Mouse (Mus musculus): Measurements from ENCODE around the gene Efemp2. TPM values are rescaled to one million over a fixed set of nuclear protein-coding genes. Genes with fewer than 3 reads are reported as not detected.

Gene Efemp2
- polyA plus RNA-seq, 1 experiment from 2014 or later, result 118 TPM

DNA sequence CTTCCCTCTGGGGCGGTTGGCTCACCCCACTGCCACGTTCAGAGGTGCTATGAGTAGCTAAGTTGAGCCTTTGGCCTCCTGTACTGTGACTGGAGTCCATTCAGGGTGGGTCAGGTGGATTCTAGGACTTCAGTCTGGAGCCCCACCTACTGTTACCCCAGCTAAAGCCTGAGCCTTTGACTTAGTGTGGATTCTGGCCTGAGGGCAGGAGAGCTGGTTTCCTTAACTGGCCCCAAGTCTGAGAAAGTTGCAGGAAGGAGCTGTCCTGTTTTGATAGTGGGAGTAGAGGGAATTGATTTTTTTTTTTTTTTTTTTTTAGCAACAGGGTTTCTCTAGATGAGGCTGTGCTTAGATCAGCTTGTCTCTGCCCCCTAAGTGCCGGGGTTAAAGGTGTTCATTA is 20.6 kb downstream of the Efemp2 start:
- peak; percentile 5; the same call in 1 of the 2 replicates for ATAC-seq
- Histone ChIP-seq H3K4me1 (replicated peaks) (peaks cover 12% of the 10 kb centered on the region; the same call in 1 of the 2 replicates), H3K36me3 (peaks cover 27% of the 10 kb centered on the region), H3K9me3 (no peaks in the 10 kb centered on the region), H3K27ac (no peak overlapping the region), H3K9ac (no peak overlapping the region), H3K27me3 (replicated peaks) (no peaks in the 10 kb centered on the region), H3K4me3 (replicated peaks) (no peak overlapping the region), H3K4me2 (replicated peaks) (no peak overlapping the region)
- 72% methylated on average over 3 of the region's 3 CpGs for WGBS

DNA sequence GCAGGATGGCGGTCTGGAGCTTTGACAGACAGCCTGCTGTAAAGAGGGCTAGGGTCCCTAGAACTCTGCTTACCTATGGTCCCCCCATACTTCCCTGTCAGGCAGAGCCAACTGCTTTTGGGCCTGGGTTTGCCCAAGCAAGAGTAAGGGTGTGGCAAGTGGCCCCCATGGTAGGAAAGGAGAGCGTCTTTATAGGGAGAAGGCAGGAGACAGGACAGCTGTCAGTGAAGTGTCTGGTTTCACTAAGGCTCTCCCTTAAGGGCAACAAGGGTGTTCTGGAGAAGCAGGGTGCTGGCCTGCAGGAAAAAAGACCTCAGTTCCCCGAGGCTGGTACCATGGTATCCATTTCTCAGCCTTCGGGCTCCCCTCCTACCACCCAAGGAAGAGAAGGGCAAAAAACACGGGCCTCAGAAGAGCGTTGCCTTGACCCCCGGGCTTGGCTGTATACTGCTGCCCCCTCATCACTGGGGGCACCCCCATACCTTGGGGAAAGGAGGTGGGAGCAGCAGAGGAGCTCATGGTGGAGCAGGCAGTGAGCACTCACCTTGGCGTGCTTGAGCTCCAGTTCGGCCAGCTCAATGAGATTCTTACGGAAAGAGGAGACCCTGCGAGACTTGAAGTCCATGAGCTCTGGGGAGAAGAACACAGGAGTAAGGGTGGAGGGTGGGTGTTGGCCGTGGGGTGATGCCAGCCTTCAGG is 21.7 kb downstream of the Efemp2 start:
- H3K27ac ChIP-seq, result no peak overlapping the region
- H3K9ac ChIP-seq, result no peak overlapping the region
- H3K27me3 ChIP-seq (replicated peaks), result no peaks in the 10 kb centered on the region
- no peaks in the 10 kb centered on the region for H3K9me3 ChIP-seq
- WGBS, result 80% methylated on average over 12 of the region's 12 CpGs
- peaks cover 12% of the 10 kb centered on the region; the same call in 1 of the 2 replicates for H3K4me1 ChIP-seq (replicated peaks)
- H3K4me3 ChIP-seq (replicated peaks), result no peak overlapping the region
- no peak overlapping the region for H3K4me2 ChIP-seq (replicated peaks)
- H3K36me3 ChIP-seq, result peaks cover 27% of the 10 kb centered on the region
- ATAC-seq, result no peak

DNA sequence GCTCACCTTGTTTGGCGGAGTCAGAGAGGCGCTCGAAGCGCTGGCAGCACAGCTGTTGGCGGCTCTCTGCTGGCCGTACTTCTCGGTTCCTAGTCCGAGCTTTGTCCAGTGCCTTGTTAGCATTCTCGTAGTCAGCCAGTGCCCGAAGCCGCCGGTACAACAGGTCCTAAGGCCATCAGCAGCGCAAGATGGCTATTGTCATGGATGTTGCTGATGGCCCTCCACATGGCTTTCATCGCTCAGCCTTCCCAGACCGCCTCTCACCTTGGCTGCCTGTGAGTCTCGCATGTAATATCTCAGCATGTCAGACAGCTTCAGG is 22.3 kb downstream of the Efemp2 start:
- Histone ChIP-seq H3K27me3 (replicated peaks) (no peaks in the 10 kb centered on the region), H3K9ac (no peak overlapping the region), H3K27ac (no peak overlapping the region), H3K9me3 (no peaks in the 10 kb centered on the region), H3K4me1 (replicated peaks) (peaks cover 12% of the 10 kb centered on the region; the same call in 1 of the 2 replicates), H3K36me3 (peaks cover 27% of the 10 kb centered on the region), H3K4me3 (replicated peaks) (no peak overlapping the region), H3K4me2 (replicated peaks) (no peak overlapping the region)
- no peak for ATAC-seq
- WGBS, result 89% methylated on average over 16 of the region's 16 CpGs

DNA sequence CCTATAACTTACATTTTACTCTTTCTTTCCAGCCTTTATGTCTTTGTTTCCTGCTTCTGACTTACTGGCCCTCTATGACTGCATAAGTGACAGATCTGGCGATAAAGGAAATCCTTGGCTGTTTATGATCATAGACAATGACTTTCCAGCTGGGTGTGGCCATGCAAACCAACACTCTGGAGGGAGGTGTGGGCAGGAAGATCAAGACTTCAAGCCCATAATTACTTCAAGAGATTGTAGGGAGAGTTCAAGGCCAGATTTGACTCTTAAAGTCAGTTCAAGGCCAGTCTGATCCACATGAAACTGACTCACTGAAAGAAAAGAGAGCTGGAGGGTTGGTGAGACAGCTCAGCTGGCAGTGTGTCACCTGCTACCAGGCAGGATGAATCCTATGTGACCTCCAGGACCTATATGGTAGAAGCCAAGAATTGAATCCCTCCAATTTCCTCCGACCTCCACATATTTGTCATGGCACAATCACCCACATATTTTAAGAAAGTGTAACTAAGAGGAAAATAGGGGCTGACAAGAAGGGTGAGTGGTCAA is 26.6 kb downstream of the Efemp2 start:
- no peak overlapping the region for H3K4me2 ChIP-seq (replicated peaks)
- no peaks in the 10 kb centered on the region for H3K9me3 ChIP-seq
- no peak overlapping the region for H3K4me3 ChIP-seq (replicated peaks)
- no peak overlapping the region for H3K9ac ChIP-seq
- no peaks in the 10 kb centered on the region for H3K27me3 ChIP-seq (replicated peaks)
- peaks cover 12% of the 10 kb centered on the region for H3K36me3 ChIP-seq
- 0 out of 2 replicates have a peak, but pooled peaks have one; percentile 46 for ATAC-seq
- 70% methylated on average over 2 of the region's 2 CpGs for WGBS
- H3K4me1 ChIP-seq (replicated peaks), result no peaks in the 10 kb centered on the region
- no peak overlapping the region for H3K27ac ChIP-seq

DNA sequence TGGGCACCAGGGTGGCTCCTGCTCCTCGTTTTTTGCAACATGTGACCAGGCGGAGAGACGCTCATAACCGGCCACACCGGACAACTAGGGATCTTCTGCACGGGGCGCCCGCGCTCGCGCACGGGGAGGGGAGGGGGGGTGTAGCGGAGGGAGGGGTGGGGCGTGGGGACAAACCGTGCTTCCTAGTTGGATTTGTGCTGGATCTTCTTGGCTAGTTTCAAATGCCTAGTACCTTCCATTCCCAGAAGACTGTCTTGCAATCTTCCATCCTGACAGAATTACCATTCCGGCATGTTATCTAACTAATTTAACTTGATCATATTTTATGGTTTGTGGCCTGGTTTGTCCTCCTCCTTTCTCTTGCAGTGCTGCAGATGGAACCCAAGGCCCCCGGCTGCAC is 29.9 kb downstream of the Efemp2 start, which contains the start of gene 1700020D05Rik:
Gene 1700020D05Rik, minus strand, starts transcription at position 101 of the 400 bp plus-strand sequence.
- Histone ChIP-seq H3K27me3 (replicated peaks) (no peaks in the 10 kb centered on the region), H3K36me3 (no peaks in the 10 kb centered on the region), H3K4me2 (replicated peaks) (peak within 1 kb of the TSS; percentile 24; the same call in 1 of the 2 replicates), H3K9ac (no peak within 1 kb of the TSS), H3K9me3 (no peaks in the 10 kb centered on the region), H3K27ac (no peak within 1 kb of the TSS), H3K4me1 (replicated peaks) (no peaks in the 10 kb centered on the region), H3K4me3 (replicated peaks) (no peak within 1 kb of the TSS)
- ATAC-seq, result no peak
- WGBS, result 53% methylated on average over 11 of the region's 17 CpGs

DNA sequence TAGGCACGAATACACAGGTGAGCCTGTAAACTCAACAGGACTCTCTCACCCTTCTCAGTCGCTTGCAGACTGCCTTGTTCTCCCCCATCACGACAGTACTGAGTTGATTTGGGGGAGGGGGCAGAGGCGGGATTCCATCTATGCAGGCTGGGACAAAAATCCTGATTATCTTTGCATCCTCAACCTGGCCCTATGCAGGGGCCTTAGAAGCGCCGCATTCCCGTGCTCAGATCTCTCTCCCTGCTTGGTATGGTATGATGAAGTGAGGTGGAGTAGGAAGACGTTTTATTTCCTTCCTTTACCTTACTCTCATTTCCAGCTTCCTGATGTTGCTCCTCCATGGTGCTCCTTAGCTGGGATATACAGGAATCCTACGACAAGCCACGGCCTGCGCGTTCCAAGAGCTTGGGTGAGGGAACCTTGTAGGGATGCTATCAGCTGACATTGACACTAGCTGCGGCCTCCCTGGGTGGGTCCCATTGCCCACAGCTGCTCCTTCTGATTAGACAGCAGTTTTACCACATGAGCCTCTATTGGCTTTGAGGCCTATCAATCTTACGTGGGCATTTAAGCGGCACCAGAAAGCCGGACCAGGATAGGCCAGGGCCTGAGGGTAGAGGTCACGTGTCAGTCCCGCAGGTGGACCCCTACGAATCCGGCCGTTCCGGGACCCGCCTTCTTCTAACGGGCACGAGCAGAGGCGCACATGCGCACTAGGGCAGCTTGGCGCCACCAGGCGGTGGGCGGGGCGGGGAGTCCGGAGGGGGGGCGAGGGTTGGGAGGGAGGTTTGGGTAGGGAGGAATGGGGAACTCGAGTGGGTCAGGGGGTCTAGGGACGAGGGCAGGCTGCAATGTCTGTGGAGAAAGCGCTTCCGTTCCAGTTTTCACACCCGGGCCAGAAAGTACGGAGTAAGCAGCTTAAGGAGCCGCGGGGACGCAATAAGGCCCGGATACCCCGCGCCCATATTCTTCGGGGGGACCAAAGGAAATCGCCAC is 36.6 kb downstream of the Efemp2 start, which contains the start of gene Snx32:
Gene Snx32, minus strand, starts transcription at position 508 of the 996 bp plus-strand sequence.
- Histone ChIP-seq H3K27ac (peak within 1 kb of the TSS; percentile 54; the same call in 1 of the 2 replicates), H3K27me3 (replicated peaks) (no peaks in the 10 kb centered on the region), H3K9me3 (no peaks in the 10 kb centered on the region), H3K4me1 (replicated peaks) (peaks cover 10% of the 10 kb centered on the region), H3K36me3 (no peaks in the 10 kb centered on the region), H3K4me2 (replicated peaks) (peak within 1 kb of the TSS; percentile 87), H3K4me3 (replicated peaks) (peak within 1 kb of the TSS; percentile 52), H3K9ac (peak within 1 kb of the TSS; percentile 56)
- WGBS, result 2% methylated on average over 47 of the region's 47 CpGs
- ATAC-seq, result peak; percentile 99

DNA sequence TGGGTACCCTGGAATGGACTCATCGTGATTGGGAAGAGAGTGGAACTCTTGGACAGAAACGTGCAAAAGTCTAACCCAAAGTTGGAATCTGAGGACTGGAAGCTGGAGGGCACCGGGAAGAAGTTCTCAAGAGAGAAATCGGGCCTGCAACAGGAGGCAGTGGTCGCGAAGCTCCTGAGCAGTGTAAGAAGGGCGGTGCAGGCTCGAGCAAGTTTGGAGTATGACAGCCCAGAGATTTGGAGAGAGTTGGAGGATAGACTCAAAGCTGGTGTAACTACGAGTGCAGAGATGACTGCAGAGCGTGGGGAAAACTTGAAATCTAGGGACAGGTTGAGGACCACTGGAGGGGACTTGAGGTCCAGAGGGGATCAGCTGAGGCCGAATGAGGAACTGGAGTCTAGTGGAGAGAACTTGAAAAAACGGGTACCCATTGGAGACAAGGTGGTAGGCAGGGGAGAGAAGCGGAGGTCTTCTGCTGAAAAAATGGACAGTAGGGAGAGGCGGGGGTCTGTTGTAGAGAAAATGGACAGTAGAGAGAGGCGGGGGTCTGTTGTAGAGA is 37.4 kb downstream of the Efemp2 start:
- 0 out of 2 replicates have a peak overlapping the region, but pooled peaks have one; percentile 54 for H3K27ac ChIP-seq
- H3K4me3 ChIP-seq (replicated peaks), result peak overlapping the region; percentile 52
- 44% methylated on average over 15 of the region's 15 CpGs for WGBS
- H3K27me3 ChIP-seq (replicated peaks), result no peaks in the 10 kb centered on the region
- no peaks in the 10 kb centered on the region for H3K36me3 ChIP-seq
- ATAC-seq, result no peak
- H3K9me3 ChIP-seq, result no peaks in the 10 kb centered on the region
- H3K4me1 ChIP-seq (replicated peaks), result peaks cover 17% of the 10 kb centered on the region
- H3K9ac ChIP-seq, result peak overlapping the region; percentile 56
- peak overlapping the region; percentile 87 for H3K4me2 ChIP-seq (replicated peaks)

DNA sequence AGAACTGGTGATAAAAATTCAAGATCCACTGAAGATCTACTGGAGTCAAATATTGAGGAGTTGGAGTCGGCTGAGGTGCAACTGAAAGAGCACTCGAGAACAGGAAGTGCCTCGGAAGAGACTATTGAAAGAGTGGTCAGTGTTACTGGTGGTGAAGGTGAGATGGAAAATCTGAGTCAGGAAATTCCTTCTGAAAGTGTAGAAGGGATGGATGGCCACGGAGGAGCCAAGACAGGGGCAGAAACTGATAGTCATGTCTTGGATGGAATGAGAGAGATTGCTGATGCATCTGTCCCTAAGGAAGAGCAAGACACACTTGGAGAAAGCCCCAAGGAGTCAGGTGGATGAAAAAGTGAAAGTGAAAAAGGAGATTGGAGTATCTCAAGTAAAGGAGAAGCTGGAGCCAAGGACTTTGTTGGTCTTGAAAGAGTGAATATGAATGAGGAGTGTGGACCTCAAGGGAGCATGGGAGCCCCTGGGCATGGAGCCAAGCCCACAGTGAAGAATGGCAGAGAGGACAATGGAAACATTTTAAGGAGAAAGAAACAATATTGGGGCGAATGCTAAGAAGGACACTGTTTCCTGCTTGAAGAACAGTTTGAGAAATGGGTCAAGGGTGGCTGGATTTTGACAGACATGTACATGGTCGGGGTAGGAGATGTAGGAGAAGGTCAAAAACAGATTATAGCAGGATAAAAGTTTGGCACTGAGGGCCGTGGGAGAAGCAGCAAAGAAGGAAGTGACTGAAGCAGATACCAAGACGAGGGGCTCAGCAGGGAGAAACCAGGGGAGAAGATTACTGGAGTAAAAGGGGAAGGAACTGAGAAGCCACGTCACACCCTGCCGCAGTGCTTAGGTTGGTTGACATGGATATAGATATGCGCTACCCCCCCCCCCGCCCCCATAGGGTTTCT is 38.6 kb downstream of the Efemp2 start:
- H3K27ac ChIP-seq, result no peak overlapping the region
- H3K27me3 ChIP-seq (replicated peaks), result no peaks in the 10 kb centered on the region
- no peak overlapping the region for H3K4me3 ChIP-seq (replicated peaks)
- no peak for ATAC-seq
- peak overlapping the region; percentile 17 for H3K4me2 ChIP-seq (replicated peaks)
- H3K9me3 ChIP-seq, result no peaks in the 10 kb centered on the region
- H3K36me3 ChIP-seq, result no peaks in the 10 kb centered on the region
- WGBS, result 77% methylated on average over 12 of the region's 12 CpGs
- no peak overlapping the region for H3K9ac ChIP-seq
- H3K4me1 ChIP-seq (replicated peaks), result peaks cover 22% of the 10 kb centered on the region

DNA sequence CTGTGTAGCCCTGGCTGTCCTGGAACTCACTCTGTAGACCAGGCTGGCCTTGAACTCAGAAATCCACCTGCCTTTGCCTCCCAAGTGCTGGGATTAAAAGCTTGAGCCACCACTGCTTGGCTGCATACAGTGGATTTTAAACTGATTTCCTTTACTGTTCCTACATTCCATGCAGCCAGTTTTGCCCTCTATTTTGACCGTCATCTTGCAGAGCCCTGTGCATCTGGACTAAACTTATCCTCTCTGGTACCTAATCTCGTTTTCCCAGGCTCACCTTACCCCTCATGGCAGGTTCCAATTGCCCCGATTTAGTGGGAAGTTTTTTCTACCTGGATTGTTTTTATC is 39.2 kb downstream of the Efemp2 start:
- Histone ChIP-seq H3K4me1 (replicated peaks) (peaks cover 22% of the 10 kb centered on the region), H3K27ac (no peak overlapping the region), H3K4me3 (replicated peaks) (no peak overlapping the region), H3K9me3 (no peaks in the 10 kb centered on the region), H3K4me2 (replicated peaks) (no peak overlapping the region), H3K36me3 (no peaks in the 10 kb centered on the region), H3K27me3 (replicated peaks) (no peaks in the 10 kb centered on the region), H3K9ac (no peak overlapping the region)
- ATAC-seq, result no peak
- 89% methylated on average over 3 of the region's 3 CpGs for WGBS

DNA sequence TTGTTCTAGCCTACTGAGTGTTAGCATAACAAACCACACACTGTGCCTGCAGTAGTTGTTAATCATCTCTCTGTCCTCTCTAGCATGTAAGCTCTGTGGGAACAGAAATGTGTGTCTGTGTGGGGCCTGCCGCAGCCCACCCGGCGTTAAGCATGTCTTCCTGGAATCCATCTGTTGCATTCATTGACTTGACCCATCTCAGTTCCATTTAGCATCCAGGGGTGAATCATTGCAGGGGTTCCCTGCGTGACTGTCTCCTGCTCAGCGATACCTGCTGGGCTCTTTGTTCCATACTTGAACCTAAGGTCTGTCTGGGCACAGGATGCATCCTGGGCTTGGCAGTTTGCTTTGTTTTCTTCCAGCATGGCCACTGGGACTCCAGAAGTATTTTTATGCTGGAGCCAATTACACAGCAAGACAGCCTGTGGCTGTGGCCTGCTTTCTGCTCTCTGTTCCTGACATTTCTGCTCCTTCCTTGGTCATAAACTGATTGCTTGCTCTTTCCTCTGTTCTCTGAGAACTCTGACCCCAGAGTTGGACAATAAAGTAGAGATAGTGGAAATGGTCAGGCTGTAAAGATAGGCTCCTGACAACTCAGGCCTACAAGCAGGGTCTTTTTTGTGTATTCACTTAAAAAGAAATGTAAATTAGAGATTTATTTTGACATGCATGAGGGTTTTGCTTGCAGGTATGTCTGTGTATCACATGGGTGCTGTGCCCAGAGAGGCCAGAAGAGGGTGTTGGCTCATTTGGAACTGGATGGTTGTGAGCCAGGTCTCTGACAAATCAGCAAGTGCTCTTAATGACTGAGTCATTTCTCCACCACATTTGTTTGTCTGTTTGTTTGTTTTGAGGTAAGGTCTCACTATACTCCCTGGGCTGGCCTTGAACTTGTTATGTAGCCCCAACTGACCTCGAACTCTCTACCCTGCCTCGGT is 42.4 kb downstream of the Efemp2 start:
- H3K4me3 ChIP-seq (replicated peaks), result no peak overlapping the region
- WGBS, result 70% methylated on average over 7 of the region's 7 CpGs
- peaks cover 13% of the 10 kb centered on the region; the same call in 1 of the 2 replicates for H3K4me1 ChIP-seq (replicated peaks)
- no peaks in the 10 kb centered on the region for H3K36me3 ChIP-seq
- H3K27ac ChIP-seq, result peak overlapping the region; percentile 55
- H3K4me2 ChIP-seq (replicated peaks), result no peak overlapping the region
- ATAC-seq, result peak; percentile 59
- H3K27me3 ChIP-seq (replicated peaks), result no peaks in the 10 kb centered on the region
- no peak overlapping the region for H3K9ac ChIP-seq
- H3K9me3 ChIP-seq, result no peaks in the 10 kb centered on the region

All from intestine, embryonic 15.5 days (tissue).